Comparison of ENCODE assay signal across 10 mouse cellular contexts in the genomic region with DNA sequence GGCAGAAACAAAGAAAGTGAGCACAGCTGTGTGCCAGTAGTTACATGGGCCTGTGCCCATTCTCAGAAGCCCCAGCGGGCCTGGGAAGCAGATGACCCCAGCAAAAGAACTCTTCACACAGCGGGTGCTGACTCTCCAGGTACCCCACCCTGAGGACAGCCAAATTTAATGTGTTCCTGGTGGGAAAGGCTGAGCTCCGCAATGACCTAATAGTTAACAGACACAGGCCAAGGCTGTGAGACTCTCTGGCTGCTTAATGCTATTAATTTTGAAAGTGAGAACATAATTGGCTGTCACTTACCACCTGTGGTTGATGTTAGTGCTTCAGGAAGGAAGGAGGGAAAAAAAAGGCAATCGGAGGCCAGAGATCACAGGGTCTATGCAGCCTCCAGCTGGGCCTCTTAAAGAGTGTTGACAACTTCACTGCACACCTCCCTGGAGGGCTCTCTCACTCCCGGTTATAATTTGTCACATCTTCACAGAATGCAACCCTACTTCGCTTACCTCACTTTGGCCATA.
DNase-seq lines count a peak whose midpoint lies in the region; ATAC-seq and TF ChIP-seq lines count a peak whose summit lies in the region.
"Had no signal": no experiment of that assay in that cellular context is flagged by ENCODE, and none has a peak within 500 bp of the region (broad histone marks: within the 10 kb centered on the region; RNA-seq: fewer than 3 reads in every experiment).

No protein-coding gene starts in this region.

- no peaks in the 10 kb centered on the region for H3K4me1 ChIP-seq in lung, embryonic 14.5 days (ENCODE audit: insufficient read depth)
- H3K4me1 ChIP-seq in forebrain, embryonic 16.5 days (replicated peaks; ENCODE audit: control insufficient read depth, insufficient read depth, low read length) = peaks cover 5% of the 10 kb centered on the region
- peaks cover 21% of the 10 kb centered on the region for H3K4me1 ChIP-seq in limb, embryonic 13.5 days
- peaks cover 9% of the 10 kb centered on the region for H3K4me1 ChIP-seq in neural tube, embryonic 15.5 days
- no peaks in the 10 kb centered on the region for H3K4me1 ChIP-seq in cerebellum, adult 2 months (ENCODE audit: control insufficient read depth, insufficient read depth, low read length)

- no peaks in the 10 kb centered on the region for H3K9me3 ChIP-seq in lung, embryonic 14.5 days (ENCODE audit: low read depth, low read length)
- no peaks in the 10 kb centered on the region for H3K9me3 ChIP-seq in forebrain, embryonic 16.5 days (ENCODE audit: control insufficient read depth, low read length)
- no peaks in the 10 kb centered on the region for H3K9me3 ChIP-seq in limb, embryonic 13.5 days
- H3K9me3 ChIP-seq in neural tube, embryonic 15.5 days (replicated peaks) = no peaks in the 10 kb centered on the region

- no peak overlapping the region for H3K9ac ChIP-seq in lung, embryonic 14.5 days
- no peak overlapping the region for H3K9ac ChIP-seq in forebrain, embryonic 16.5 days (replicated peaks; ENCODE audit: low read depth, low read length)
- no peak overlapping the region for H3K9ac ChIP-seq in limb, embryonic 13.5 days
- H3K9ac ChIP-seq in neural tube, embryonic 15.5 days (replicated peaks) = no peak overlapping the region

- no peaks in the 10 kb centered on the region for H3K36me3 ChIP-seq in lung, embryonic 14.5 days (ENCODE audit: insufficient read depth)
- no peaks in the 10 kb centered on the region for H3K36me3 ChIP-seq in forebrain, embryonic 16.5 days (ENCODE audit: control insufficient read depth, insufficient read depth)
- no peaks in the 10 kb centered on the region for H3K36me3 ChIP-seq in limb, embryonic 13.5 days
- H3K36me3 ChIP-seq in neural tube, embryonic 15.5 days = no peaks in the 10 kb centered on the region

- H3K4me3 ChIP-seq in lung, embryonic 14.5 days (ENCODE audit: low read depth, low read length) = no peak overlapping the region
- no peak overlapping the region for H3K4me3 ChIP-seq in forebrain, embryonic 16.5 days (replicated peaks; ENCODE audit: low read length)
- H3K4me3 ChIP-seq in limb, embryonic 13.5 days = no peak overlapping the region; the same call in 1 of the 2 replicates
- H3K4me3 ChIP-seq in neural tube, embryonic 15.5 days (replicated peaks) = no peak overlapping the region
- H3K4me3 ChIP-seq in cerebellum, adult 2 months (replicated peaks; ENCODE audit: insufficient read depth, low read depth, low read length) = no peak overlapping the region

- ATAC-seq in lung, embryonic 14.5 days (ENCODE audit: insufficient read depth) = peak; percentile 81
- ATAC-seq in forebrain, embryonic 16.5 days = peak; percentile 74
- ATAC-seq in limb, embryonic 13.5 days (ENCODE audit: low FRiP score, low read depth) = peak; percentile 91
- ATAC-seq in neural tube, embryonic 15.5 days (ENCODE audit: low FRiP score) = peak; percentile 47; the same call in 1 of the 2 replicates

- TF ChIP-seq CTCF in lung, embryonic 14.5 days (IDR thresholded peaks at IDR 0.05; ENCODE audit: low read depth) = no peak
- TF ChIP-seq CTCF in cerebellum, adult 2 months (IDR thresholded peaks at IDR 0.05; ENCODE audit: borderline replicate concordance, insufficient read depth, low read depth, low read length) = no peak

- H3K27ac ChIP-seq in lung, embryonic 14.5 days (ENCODE audit: low read depth) = no peak overlapping the region
- H3K27ac ChIP-seq in forebrain, embryonic 16.5 days (ENCODE audit: low read length) = no peak overlapping the region
- H3K27ac ChIP-seq in limb, embryonic 13.5 days = peak overlapping the region; percentile 6; the same call in 1 of the 2 replicates
- H3K27ac ChIP-seq in neural tube, embryonic 15.5 days (replicated peaks) = no peak overlapping the region
- no peak overlapping the region for H3K27ac ChIP-seq in cerebellum, adult 2 months (ENCODE audit: insufficient read depth, low read length)

- DNase-seq in lung, embryonic 14.5 days = peak; percentile 26
- DNase-seq in lung, postnatal 4 days = no peak
- no peak for DNase-seq in cerebellum, adult 18-20 months
- no peak for DNase-seq in adrenal gland, postnatal 25 days
- DNase-seq in cerebellum, adult 2 months = no peak
- DNase-seq: cerebellum, postnatal 14 days; thymus, postnatal 36 days had no signal

- 15% methylated on average over 6 of the region's 6 CpGs for WGBS in lung, embryonic 14.5 days
- WGBS in forebrain, embryonic 16.5 days = 21% methylated on average over 6 of the region's 6 CpGs
- 2% methylated on average over 6 of the region's 6 CpGs for WGBS in limb, embryonic 13.5 days
- WGBS in neural tube, embryonic 15.5 days = 11% methylated on average over 6 of the region's 6 CpGs
- 18% methylated on average over 6 of the region's 6 CpGs for WGBS in cerebellum, adult 2 months

- no peak for TF ChIP-seq POLR2A in cerebellum, adult 2 months (IDR thresholded peaks at IDR 0.05; ENCODE audit: borderline replicate concordance, insufficient read depth, low read length)

- H3K4me2 ChIP-seq in lung, embryonic 14.5 days = no peak overlapping the region; the same call in 1 of the 2 replicates
- H3K4me2 ChIP-seq in forebrain, embryonic 16.5 days (ENCODE audit: low read length) = no peak overlapping the region
- peak overlapping the region; percentile 48 for H3K4me2 ChIP-seq in limb, embryonic 13.5 days (replicated peaks)
- peak overlapping the region; percentile 2; the same call in 1 of the 2 replicates for H3K4me2 ChIP-seq in neural tube, embryonic 15.5 days

- no peaks in the 10 kb centered on the region for H3K27me3 ChIP-seq in lung, embryonic 14.5 days (ENCODE audit: insufficient read depth, low read length)
- no peaks in the 10 kb centered on the region for H3K27me3 ChIP-seq in forebrain, embryonic 16.5 days (replicated peaks; ENCODE audit: control insufficient read depth, insufficient read depth, low read length)
- peaks cover 17% of the 10 kb centered on the region for H3K27me3 ChIP-seq in limb, embryonic 13.5 days
- no peaks in the 10 kb centered on the region for H3K27me3 ChIP-seq in neural tube, embryonic 15.5 days (replicated peaks)
- H3K27me3 ChIP-seq in cerebellum, adult 2 months (ENCODE audit: control insufficient read depth, insufficient read depth, low read length) = no peaks in the 10 kb centered on the region

Comparison
In these comparisons a context has a peak if more than half of its experiments do, and no peak if none do; other contexts are left out.
1. H3K4me2 ChIP-seq: peak in limb, embryonic 13.5 days (single experiment) and neural tube, embryonic 15.5 days (single experiment); none in lung, embryonic 14.5 days (single experiment) and forebrain, embryonic 16.5 days (single experiment).
2. Peak in every context shown above with its lines, with median percentiles within 50 percentile points of each other: ATAC-seq.